Mouse (Mus musculus) 3134 (cell line): ENCODE measurements at regions not wholly inside any gene's neighbourhood (a gene's known extent, or its start where the extent isn't known, plus 50 kb on each side); places are given as distances from the start of the nearest gene placed in this dataset.

Experiments
- DNase-seq: peaks from one replicate; pipeline ENCODE4 v3.0.0-alpha.2; 2011; ENCODE audit warnings: low spot score; ENCODE audit not compliant: insufficient read length; ENCODE audit errors: extremely low read depth

GRCm38 (mm10) chr7:37375044-37375443 is 398.4 kb downstream of the Zfp536 start:
- DNase-seq = no peak

- DNase-seq = no peak
These were observed 397.9 kb downstream of the Zfp536 start for GRCm38 (mm10) chr7:37375591-37375990.

GRCm38 (mm10) chr7:37376207-37376606 is 397.2 kb downstream of the Zfp536 start:
- DNase-seq = no peak

GRCm38 (mm10) chr7:37377889-37378521 is 395.4 kb downstream of the Zfp536 start:
- DNase-seq = no peak

GRCm38 (mm10) chr7:37387871-37388270 is 385.6 kb downstream of the Zfp536 start:
- DNase-seq = no peak

GRCm38 (mm10) chr7:37388843-37389702 is 384.4 kb downstream of the Zfp536 start:
- DNase-seq = no peak

GRCm38 (mm10) chr7:37389703-37390087 is 383.7 kb downstream of the Zfp536 start:
- no peak for DNase-seq

GRCm38 (mm10) chr7:37390271-37390670 is 383.2 kb downstream of the Zfp536 start:
- DNase-seq = no peak

GRCm38 (mm10) chr7:37392122-37392521 is 381.3 kb downstream of the Zfp536 start:
- no peak for DNase-seq

GRCm38 (mm10) chr7:37392604-37393003 is 380.8 kb downstream of the Zfp536 start:
- no peak for DNase-seq

GRCm38 (mm10) chr7:37393071-37393470 is 380.4 kb downstream of the Zfp536 start:
- no peak for DNase-seq

- DNase-seq = no peak
These were observed 378.4 kb downstream of the Zfp536 start for GRCm38 (mm10) chr7:37394965-37395426.

- no peak for DNase-seq
These were observed 377.4 kb downstream of the Zfp536 start for GRCm38 (mm10) chr7:37395881-37396513.

GRCm38 (mm10) chr7:37403483-37403882 is 370.0 kb downstream of the Zfp536 start:
- DNase-seq = no peak

- DNase-seq = no peak
These were observed 360.1 kb downstream of the Zfp536 start for GRCm38 (mm10) chr7:37413350-37413749.

- DNase-seq = no peak
These were observed 351.7 kb downstream of the Zfp536 start for GRCm38 (mm10) chr7:37421704-37422103.
